Mouse (Mus musculus) hindbrain, embryonic 13.5 days (tissue): ENCODE measurements around the gene Ogdhl. TPM values are rescaled to one million over a fixed set of nuclear protein-coding genes. Genes with fewer than 3 reads are reported as not detected.

Experiments
- ATAC-seq: fragments of 200-750 bp; cut with Nextera tagmentation; 2 replicates; pipeline ENCODE4 v1.8.0; 2017; ENCODE audit warnings: moderate TSS enrichment; ENCODE audit not compliant: low FRiP score
- H3K27ac ChIP-seq: fragments of 300-500 bp; sonication (generic); 2 replicates; pipeline ENCODE4 v1.5.1; 2015; ENCODE audit warnings: inconsistent platforms, mild to moderate bottlenecking, moderate library complexity
- H3K27me3 ChIP-seq: fragments of 300-500 bp; sonication (generic); 2 replicates; pipeline ENCODE4 v1.6.1; 2015; ENCODE audit warnings: mild to moderate bottlenecking, inconsistent platforms
- H3K36me3 ChIP-seq: fragments of 300-500 bp; sonication (generic); 2 replicates; pipeline ENCODE4 v1.6.1; 2015; ENCODE audit warnings: mild to moderate bottlenecking, inconsistent platforms
- H3K4me1 ChIP-seq: fragments of 300-500 bp; sonication (generic); replicated peaks from 2 replicates; pipeline ENCODE4 v1.6.1; 2015; ENCODE audit warnings: inconsistent platforms
- H3K4me2 ChIP-seq: fragments of 300-500 bp; sonication (generic); 2 replicates; pipeline ENCODE4 v1.6.1; 2015; ENCODE audit warnings: inconsistent platforms, mild to moderate bottlenecking, moderate library complexity
- H3K4me3 ChIP-seq: fragments of 300-500 bp; sonication (generic); 2 replicates; pipeline ENCODE4 v1.5.1; 2015; ENCODE audit warnings: mild to moderate bottlenecking, inconsistent platforms
- H3K9ac ChIP-seq: fragments of 300-500 bp; sonication (generic); 2 replicates; pipeline ENCODE4 v1.6.1; 2015; ENCODE audit warnings: mild to moderate bottlenecking, inconsistent platforms
- H3K9me3 ChIP-seq: fragments of 300-500 bp; sonication (generic); 2 replicates; pipeline ENCODE4 v1.6.1; 2016; ENCODE audit warnings: inconsistent platforms
- WGBS: fragments of 180-500 bp; shearing (Covaris S2); methylation state at CpG from one replicate; pipeline ENCODE4 v1.1.7; 2015; 5-methylcytosine and 5-hydroxymethylcytosine counted together
- polyA plus RNA-seq: library from polyadenylated mRNA; unstranded; fragments of >200 nt; fragmentation: Nextera tagmentation; extraction: Ambion mirVana; gene quantifications from 2 replicates; pipeline ENCODE4 v1.2.1, GENCODE M21; 2015

Ogdhl gene
- polyA plus RNA-seq, result 21.8 and 24.9 TPM in 2 replicates

DNA sequence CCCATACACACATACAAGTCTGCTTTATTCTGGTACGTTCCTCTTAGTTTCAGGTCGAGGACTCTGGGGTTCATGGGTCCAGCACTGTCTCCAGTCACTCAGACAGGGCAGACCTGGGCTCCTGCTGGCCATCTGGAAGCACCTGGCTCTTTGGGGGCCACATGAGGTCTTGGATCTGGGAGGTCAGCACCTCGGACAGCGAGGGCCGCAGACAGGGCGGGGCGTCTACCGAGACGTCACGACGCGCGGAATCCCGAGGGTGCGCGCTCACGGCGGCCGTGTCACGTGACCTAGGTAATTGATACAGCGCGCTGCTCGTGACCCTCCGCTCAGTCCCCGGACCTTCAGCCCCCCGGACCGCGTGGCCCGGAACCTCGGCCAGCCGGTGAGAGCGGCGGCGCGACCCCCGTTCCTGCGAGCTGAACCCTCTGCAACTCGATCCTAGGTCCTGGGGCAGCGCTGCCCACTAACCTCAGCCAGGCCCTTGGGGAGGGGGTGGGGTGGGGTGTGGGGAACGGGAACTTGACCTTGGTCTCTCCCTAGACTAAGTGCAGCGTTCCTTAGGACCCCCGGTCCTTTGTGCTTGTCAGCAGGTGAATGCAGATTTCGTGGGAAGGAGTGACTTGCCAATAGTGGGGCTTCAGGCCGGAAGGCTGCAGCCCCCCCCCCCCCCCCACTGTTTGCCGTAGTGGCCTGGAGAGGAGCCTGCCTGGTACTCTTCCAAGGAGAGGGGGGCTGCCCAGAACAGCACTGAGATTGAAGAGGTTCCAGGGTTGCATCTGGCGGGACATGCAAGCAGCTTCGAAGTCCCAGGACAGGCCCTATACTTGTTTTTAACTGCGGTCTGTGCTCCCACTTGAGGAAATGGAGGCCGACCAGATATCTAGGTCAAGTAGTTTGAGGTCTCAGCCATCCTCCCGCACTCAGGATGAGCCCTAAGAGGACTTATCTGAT, at the start of gene Ogdhl:
TSS of gene Ogdhl (plus strand) at position 288 of the 954 bp plus-strand sequence.
- Histone ChIP-seq H3K4me3 (peak within 1 kb of the TSS; percentile 68), H3K9ac (peak within 1 kb of the TSS; percentile 81), H3K36me3 (no peaks in the 10 kb centered on the region), H3K4me2 (peak within 1 kb of the TSS; percentile 74), H3K9me3 (no peaks in the 10 kb centered on the region), H3K27me3 (no peaks in the 10 kb centered on the region), H3K4me1 (peaks cover 19% of the 10 kb centered on the region), H3K27ac (no peak within 1 kb of the TSS; the same call in 1 of the 2 replicates)
- 4% methylated on average over 50 of the region's 50 CpGs for WGBS
- ATAC-seq, result peak; percentile 79

DNA sequence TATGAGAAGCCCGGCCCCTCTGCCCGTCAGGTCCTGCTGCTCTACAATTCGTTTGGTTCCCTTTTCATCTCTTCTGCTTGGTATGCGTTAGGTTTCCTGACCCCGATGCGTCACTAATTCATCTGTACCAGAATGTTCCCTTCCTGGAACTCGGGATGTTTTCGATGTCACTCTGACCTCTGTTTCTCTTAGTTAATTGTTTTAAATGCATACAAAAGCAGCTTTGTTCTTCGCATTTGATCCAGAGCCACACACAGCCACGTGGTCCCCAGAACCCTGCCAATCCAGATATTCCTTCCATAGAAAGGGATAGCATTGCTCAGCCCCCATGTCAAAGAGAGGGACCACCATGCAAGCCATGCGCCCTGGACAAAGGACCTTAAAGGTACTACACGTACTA, 20.2 kb upstream of the Ogdhl start:
- Histone ChIP-seq H3K4me1 (0 out of 2 replicates have a peak, but pooled peaks cover 5% of the 10 kb centered on the region), H3K9me3 (no peaks in the 10 kb centered on the region), H3K36me3 (peaks cover 8% of the 10 kb centered on the region), H3K4me2 (no peak overlapping the region), H3K27me3 (no peaks in the 10 kb centered on the region), H3K27ac (no peak overlapping the region), H3K4me3 (no peak overlapping the region), H3K9ac (no peak overlapping the region)
- WGBS, result 45% methylated on average over 12 of the region's 12 CpGs
- ATAC-seq, result no peak

- no peak for ATAC-seq
- WGBS, result 74% methylated on average over 7 of the region's 7 CpGs
These were observed 19.4 kb upstream of the Ogdhl start for GRCm38 (mm10) chr14:32302423-32302822.

GRCm38 (mm10) chr14:32304921-32305320, 16.9 kb upstream of the Ogdhl start:
- H3K9me3 ChIP-seq, result no peaks in the 10 kb centered on the region
- no peak overlapping the region for H3K9ac ChIP-seq
- no peak for ATAC-seq

More at GRCm38 (mm10) chr14:32302423-32302822, 19.4 kb upstream of the Ogdhl start:
- Histone ChIP-seq H3K27me3 (no peaks in the 10 kb centered on the region), H3K4me1 (0 out of 2 replicates have a peak, but pooled peaks cover 5% of the 10 kb centered on the region), H3K9ac (no peak overlapping the region), H3K4me2 (no peak overlapping the region), H3K9me3 (no peaks in the 10 kb centered on the region), H3K27ac (no peak overlapping the region; the same call in 1 of the 2 replicates), H3K4me3 (no peak overlapping the region), H3K36me3 (peaks cover 10% of the 10 kb centered on the region)

GRCm38 (mm10) chr14:32309876-32310275, 11.9 kb upstream of the Ogdhl start:
- H3K9me3 ChIP-seq, result no peaks in the 10 kb centered on the region
- H3K27ac ChIP-seq, result no peak overlapping the region
- H3K4me2 ChIP-seq, result no peak overlapping the region
- no peak overlapping the region for H3K9ac ChIP-seq
- no peak overlapping the region for H3K4me3 ChIP-seq
- no peaks in the 10 kb centered on the region for H3K27me3 ChIP-seq
- ATAC-seq, result 0 out of 2 replicates have a peak, but pooled peaks have one; percentile 17
- 43% methylated on average over 8 of the region's 8 CpGs for WGBS
- peaks cover 2% of the 10 kb centered on the region; the same call in 1 of the 2 replicates for H3K36me3 ChIP-seq
- 0 out of 2 replicates have a peak, but pooled peaks cover 3% of the 10 kb centered on the region for H3K4me1 ChIP-seq

More at GRCm38 (mm10) chr14:32304921-32305320, 16.9 kb upstream of the Ogdhl start:
- Histone ChIP-seq H3K27me3 (no peaks in the 10 kb centered on the region), H3K4me3 (no peak overlapping the region), H3K4me2 (no peak overlapping the region), H3K4me1 (0 out of 2 replicates have a peak, but pooled peaks cover 8% of the 10 kb centered on the region), H3K36me3 (peaks cover 2% of the 10 kb centered on the region; the same call in 1 of the 2 replicates), H3K27ac (no peak overlapping the region)
- 89% methylated on average over 8 of the region's 8 CpGs for WGBS

GRCm38 (mm10) chr14:32311381-32312035, 10.3 kb upstream of the Ogdhl start:
- H3K9ac ChIP-seq, result no peak overlapping the region
- no peak overlapping the region for H3K27ac ChIP-seq
- ATAC-seq, result no peak
- 0 out of 2 replicates have a peak, but pooled peaks cover 3% of the 10 kb centered on the region for H3K4me1 ChIP-seq
- 0 out of 2 replicates have a peak, but pooled peaks cover 2% of the 10 kb centered on the region for H3K36me3 ChIP-seq
- no peak overlapping the region for H3K4me2 ChIP-seq
- H3K27me3 ChIP-seq, result no peaks in the 10 kb centered on the region
- 96% methylated on average over 2 of the region's 2 CpGs for WGBS
- H3K9me3 ChIP-seq, result no peaks in the 10 kb centered on the region
- no peak overlapping the region for H3K4me3 ChIP-seq

DNA sequence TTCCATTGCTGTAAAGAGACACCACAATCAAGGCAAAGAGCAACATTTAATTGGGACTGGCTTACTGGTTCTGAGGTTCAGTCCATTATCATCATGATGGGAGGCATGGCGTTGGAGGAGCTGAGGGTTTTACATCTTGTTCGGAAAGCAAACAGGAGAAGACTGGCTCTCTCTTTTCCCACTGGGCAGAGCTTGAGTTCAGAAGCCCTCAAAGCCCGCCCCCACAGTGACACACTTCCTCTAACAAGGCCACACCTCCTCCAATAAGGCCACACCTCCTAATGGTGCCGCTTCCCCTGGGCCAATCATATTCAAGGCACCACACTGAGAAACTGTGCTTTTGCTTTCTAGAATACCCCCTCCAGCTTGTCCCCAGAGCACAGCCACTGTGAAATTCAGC, 4.0 kb upstream of the Ogdhl start:
- no peaks in the 10 kb centered on the region for H3K36me3 ChIP-seq
- 0 out of 2 replicates have a peak overlapping the region, but pooled peaks have one; percentile 23 for H3K4me2 ChIP-seq
- no peaks in the 10 kb centered on the region for H3K9me3 ChIP-seq
- H3K4me1 ChIP-seq, result peaks cover 10% of the 10 kb centered on the region
- peak; percentile 40; the same call in 1 of the 2 replicates for ATAC-seq
- no peak overlapping the region for H3K4me3 ChIP-seq
- no peaks in the 10 kb centered on the region for H3K27me3 ChIP-seq
- no peak overlapping the region for H3K9ac ChIP-seq
- H3K27ac ChIP-seq, result no peak overlapping the region
- WGBS, result 8% methylated on average over 4 of the region's 4 CpGs

- no peak overlapping the region for H3K9ac ChIP-seq
- H3K27me3 ChIP-seq, result no peaks in the 10 kb centered on the region
- ATAC-seq, result no peak
- H3K4me1 ChIP-seq, result peaks cover 24% of the 10 kb centered on the region
- 89% methylated on average over 5 of the region's 5 CpGs for WGBS
- H3K4me3 ChIP-seq, result no peak overlapping the region
- no peaks in the 10 kb centered on the region for H3K9me3 ChIP-seq
- no peak overlapping the region for H3K27ac ChIP-seq
- no peak overlapping the region for H3K4me2 ChIP-seq
- no peaks in the 10 kb centered on the region for H3K36me3 ChIP-seq
These were observed 1.4 kb downstream of the Ogdhl start for GRCm38 (mm10) chr14:32323221-32323620.

- H3K9me3 ChIP-seq, result no peaks in the 10 kb centered on the region
- peaks cover 31% of the 10 kb centered on the region for H3K4me1 ChIP-seq
- 64% methylated on average over 9 of the region's 9 CpGs for WGBS
- no peak overlapping the region for H3K4me2 ChIP-seq
- H3K36me3 ChIP-seq, result no peaks in the 10 kb centered on the region; the same call in 1 of the 2 replicates
- no peak overlapping the region for H3K4me3 ChIP-seq
- H3K27ac ChIP-seq, result no peak overlapping the region; the same call in 1 of the 2 replicates
- no peak for ATAC-seq
- no peak overlapping the region for H3K9ac ChIP-seq
- no peaks in the 10 kb centered on the region for H3K27me3 ChIP-seq
These were observed 5.5 kb downstream of the Ogdhl start for GRCm38 (mm10) chr14:32327366-32327765.

- ATAC-seq, result no peak
- no peak overlapping the region for H3K27ac ChIP-seq
- no peak overlapping the region for H3K4me3 ChIP-seq
- no peaks in the 10 kb centered on the region for H3K9me3 ChIP-seq
- H3K4me1 ChIP-seq, result peaks cover 26% of the 10 kb centered on the region
- H3K9ac ChIP-seq, result no peak overlapping the region
- no peaks in the 10 kb centered on the region for H3K27me3 ChIP-seq
- 75% methylated on average over 20 of the region's 20 CpGs for WGBS
- H3K36me3 ChIP-seq, result peaks cover 37% of the 10 kb centered on the region
- no peak overlapping the region for H3K4me2 ChIP-seq
These were observed 11.0 kb downstream of the Ogdhl start for GRCm38 (mm10) chr14:32332515-32333445.

GRCm38 (mm10) chr14:32336021-32336420, 14.2 kb downstream of the Ogdhl start:
- Histone ChIP-seq H3K4me3 (no peak overlapping the region), H3K9me3 (no peaks in the 10 kb centered on the region), H3K27me3 (no peaks in the 10 kb centered on the region), H3K9ac (no peak overlapping the region), H3K4me1 (peaks cover 17% of the 10 kb centered on the region), H3K4me2 (no peak overlapping the region), H3K27ac (no peak overlapping the region), H3K36me3 (peaks cover 69% of the 10 kb centered on the region)
- ATAC-seq, result no peak
- 83% methylated on average over 6 of the region's 6 CpGs for WGBS
